Mouse (Mus musculus) cerebellum, adult 8-10 months (tissue): ENCODE results near the gene Tmem30c.
A peak's percentile ranks its signal among the peaks of the same experiment; 100 is the strongest.

Experiments
- DNase-seq: peaks from one replicate; pipeline ENCODE4 v3.0.0; 2022

Gene Tmem30c

DNA sequence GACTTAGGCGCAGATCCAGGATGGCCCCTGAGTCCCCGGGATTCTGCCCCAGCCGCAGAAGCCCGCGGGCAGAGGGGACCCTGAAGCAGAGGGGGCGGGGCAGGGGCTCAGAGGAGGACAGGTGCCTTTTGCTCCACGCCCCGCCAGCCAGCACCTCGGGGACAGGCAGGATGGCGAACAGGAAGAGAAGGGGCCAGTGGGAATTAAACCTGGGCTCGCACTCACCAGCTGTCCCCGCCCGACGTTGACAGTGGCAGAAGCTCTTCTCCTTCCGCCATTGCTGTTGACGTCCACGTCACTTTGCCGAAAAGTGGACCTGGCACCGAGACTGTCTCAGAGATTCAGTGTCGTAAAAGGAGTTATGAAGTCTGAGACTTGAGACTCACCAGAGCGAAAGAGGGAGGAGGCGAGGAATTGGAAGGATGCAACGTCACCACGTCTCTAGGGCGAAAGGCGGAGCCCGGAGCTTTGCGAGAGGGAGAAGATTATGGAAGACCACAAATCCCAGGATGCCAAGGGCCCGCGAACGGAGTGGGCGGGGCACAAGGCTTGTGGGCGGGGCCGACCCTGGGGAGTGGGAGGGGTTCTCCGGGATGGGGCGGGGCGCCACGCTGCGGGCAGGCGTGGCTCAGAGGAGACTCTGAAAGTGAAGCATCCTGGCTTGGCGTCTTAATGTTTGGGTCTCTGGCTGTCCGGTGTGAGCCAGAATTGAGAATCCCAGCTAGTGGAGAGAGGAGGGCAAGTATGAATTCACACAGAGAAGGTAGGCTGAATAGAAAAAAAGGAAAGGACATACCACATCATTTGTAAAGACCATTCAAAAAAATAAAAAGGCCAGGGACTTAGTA, 61.4 kb downstream of the Tmem30c start, which contains the start of gene Tbc1d23:
Gene Tbc1d23 (minus strand): TSS at position 416 of the 848 bp plus-strand sequence.
- DNase-seq, result peak; percentile 95

DNA sequence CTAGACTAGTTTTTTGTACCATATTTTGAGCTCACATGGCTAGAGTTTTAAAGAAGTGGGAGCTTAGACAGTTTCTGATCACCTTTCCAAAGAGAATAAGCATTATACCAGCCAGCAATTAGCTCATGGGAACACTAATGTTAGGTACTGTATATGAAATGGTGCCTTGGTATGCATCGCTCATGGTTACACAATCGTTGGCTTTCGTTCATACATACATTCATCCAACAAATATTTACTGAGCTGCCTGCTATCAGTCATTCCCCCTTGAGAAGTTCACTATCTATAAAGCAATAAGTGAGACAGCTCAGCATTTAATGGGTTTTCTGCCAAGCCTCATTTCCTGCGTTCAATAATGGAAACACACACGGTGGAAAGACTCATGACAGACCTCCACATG, 66.2 kb downstream of the Tmem30c start:
- DNase-seq, result no peak

DNA sequence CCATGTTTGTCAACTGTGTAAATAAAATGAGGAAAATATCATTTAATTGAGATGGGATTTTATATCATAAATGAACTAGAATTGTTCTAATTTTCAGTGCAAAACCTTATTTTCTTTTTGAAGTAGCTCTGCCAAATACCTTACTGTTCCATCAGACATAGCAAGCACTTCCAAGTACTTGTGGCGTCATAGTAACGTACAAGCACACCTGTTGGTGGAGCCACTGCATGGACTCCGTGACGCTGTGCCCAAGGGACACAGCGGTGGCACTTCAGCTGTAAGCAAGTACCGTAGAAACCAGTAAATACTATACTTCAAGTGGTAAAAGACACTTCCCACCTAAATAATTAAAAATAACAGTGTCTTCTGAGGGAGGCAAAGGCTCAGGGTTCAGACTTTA, 72.3 kb downstream of the Tmem30c start:
- DNase-seq, result no peak
